Mouse (Mus musculus) retina, postnatal 7 days (tissue): Measurements from ENCODE around the gene Ppp5c.

Experiments
- DNase-seq: peaks from one replicate; pipeline ENCODE4 v3.0.0-alpha.2; 2012; ENCODE audit warnings: low read depth, low spot score

Ppp5c gene

DNA sequence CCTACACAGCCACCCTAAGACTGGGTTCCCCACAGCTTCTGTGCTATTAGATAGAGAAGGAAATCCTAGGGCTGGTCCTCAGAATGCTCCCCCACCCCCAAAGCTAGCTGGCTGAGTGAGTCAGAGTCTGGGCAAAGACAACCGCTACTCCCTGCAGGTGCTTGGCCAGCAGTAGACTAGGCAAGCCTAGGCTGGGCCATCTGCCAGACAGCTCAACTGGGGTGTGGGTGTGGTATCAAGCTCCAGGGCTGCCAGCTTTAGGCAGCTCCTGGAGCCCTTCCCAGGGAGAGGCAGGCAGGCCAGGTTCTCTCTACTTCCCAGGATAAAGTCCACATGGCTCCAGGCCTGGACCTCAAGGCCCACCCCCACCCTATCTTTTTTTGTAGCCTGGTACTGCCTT is 10.7 kb downstream of the Ppp5c start:
- no peak for DNase-seq

- DNase-seq = no peak
Measured at GRCm38 (mm10) chr7:17015381-17015780, 12.3 kb downstream of the Ppp5c start.

DNA sequence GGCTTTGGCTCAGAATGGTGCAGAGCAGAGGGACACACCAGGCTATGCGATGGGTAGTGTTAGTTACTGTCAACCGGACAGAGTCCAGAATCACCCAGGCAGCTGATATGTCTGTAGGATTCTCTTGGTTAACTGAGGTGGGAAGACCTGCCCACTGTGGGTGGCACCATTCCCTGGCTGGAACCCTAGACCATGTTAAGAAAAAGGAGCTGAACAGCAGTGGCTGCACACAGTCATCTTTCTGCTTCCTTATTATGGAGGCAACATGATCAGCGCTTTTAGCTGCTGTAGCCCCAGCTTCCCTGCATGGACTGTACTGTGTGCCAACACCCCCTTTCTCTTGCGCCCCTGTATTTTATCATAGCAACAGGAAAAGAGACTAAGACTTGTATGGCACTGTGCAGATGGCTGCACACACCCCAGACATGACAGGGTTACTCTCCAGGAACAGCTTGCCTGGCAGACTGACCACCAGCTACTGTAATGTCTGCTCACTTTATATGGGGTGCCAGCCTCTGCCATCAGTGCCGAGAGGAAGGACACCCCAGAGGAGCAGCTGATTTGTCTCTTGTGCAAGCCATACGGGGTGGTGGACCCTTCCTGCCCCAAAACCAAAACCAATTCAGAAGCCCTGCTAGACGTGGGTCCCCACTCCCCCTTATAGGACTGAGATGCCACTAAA is 15.7 kb downstream of the Ppp5c start:
- no peak for DNase-seq

- no peak for DNase-seq
Measured at GRCm38 (mm10) chr7:17010010-17010347, 17.7 kb downstream of the Ppp5c start.

DNA sequence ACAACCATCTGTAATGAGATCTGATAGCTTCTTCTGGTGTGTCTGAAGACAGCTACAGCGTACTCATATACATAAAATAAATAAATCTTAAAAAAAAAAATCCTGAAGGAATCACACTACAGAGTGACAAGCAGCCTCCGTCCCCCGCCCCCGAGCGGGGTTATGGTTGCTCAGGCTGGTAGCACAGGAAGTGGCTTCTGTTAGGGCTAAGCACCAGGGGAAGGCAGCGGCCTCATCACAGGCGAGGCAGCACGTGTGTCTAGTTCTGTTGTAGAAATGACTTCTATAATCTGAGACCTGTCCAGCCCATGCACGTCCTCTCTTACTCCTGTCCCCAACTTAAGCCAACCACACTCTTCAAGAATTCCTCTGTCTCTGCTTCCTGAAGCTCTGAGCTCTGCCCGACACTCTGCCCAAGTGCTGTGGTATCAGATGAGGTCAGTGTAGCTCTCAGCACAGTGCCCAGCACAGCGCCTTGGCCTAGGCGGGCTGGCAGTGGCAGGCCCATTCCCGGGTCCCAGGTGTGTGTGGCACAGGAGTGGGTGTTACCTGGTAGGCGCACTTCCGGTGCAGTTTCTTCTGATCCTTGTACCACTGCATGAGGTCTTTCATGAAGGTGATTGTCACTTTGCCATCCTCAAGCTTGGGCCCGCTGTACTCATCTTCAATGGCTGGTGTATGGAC is 18.3 kb downstream of the Ppp5c start:
- DNase-seq = no peak

DNA sequence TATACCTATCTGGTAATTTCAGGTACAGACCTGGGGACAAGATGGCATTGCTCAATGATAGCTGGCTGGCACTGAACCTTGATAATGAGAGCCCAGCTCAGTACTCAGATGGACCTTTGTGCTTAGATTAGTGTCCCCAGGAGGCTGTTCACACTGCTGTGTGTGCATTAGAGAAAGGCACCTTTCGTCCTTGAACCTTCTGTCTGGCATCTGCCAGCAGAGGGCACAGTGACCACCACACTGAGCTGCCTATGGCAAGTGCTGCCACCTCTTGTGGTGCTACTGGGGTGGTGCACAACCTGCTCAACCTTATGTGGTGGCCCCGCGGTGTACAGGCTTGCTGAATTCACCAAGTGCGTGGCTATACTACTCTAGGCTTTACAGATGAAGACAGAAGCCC is 20.4 kb downstream of the Ppp5c start:
- DNase-seq = peak; percentile 45

GRCm38 (mm10) chr7:17004716-17005115 is 23.0 kb downstream of the Ppp5c start:
- no peak for DNase-seq

- DNase-seq = no peak
Measured at GRCm38 (mm10) chr7:17003230-17003960, 24.3 kb downstream of the Ppp5c start.

DNA sequence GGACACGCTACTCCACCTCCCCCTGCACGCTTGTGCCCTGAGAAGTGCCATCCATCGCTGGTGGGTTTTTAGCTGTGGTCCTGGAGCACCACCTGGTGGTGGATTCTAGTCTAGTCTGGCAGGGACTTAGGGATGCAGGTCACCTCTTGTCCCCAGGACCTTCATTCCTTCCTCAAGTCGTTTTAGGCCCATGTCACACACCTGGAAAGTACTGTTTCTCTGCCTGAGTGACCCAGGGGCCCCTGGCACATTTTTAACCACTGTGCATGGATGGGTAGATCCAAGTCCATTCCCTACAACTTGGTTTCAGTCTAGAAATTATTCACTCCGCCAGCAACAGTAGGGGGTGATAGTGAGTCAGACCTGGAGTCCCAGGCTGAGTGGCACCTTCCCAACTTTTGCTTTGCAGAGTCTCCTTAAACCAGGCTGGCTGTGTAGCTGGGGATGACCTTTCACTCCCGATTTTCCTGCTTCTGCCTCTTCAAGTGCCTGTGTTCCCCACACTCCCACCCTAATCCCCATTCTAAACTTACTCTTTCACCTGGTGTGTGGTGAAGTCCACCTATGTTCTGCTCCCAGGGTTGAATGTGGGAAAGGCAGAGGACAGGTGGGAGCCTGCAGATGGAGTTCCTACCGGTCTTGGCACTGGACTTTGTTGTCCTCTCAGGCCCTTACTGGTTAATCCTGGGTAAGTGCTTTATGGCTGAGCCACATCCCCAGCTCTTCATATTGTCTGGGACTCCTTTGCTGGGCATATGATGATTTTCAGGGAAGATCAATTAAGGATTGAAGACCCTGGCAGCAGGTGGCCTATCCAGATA is 25.1 kb downstream of the Ppp5c start:
- peak; percentile 77 for DNase-seq

DNA sequence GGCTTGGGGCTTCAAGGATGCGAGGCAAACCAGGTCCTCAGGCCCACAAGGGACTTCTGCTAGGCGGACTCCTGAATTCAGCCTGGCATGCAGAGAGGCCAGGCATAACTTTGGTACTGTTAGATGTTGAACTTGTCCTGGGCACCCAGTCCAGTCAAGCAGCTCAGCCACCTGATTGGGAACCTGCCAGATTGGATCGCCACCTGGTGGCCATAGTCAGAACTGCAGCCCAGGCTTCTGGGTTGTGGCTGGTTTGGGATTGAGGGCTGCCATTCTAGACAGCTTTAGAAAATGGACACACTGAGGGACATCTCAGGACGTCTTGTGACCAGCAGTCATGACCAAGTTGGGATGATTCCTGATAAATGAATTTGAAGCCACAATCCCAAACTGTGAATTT is 28.1 kb downstream of the Ppp5c start:
- DNase-seq = peak; percentile 65

DNA sequence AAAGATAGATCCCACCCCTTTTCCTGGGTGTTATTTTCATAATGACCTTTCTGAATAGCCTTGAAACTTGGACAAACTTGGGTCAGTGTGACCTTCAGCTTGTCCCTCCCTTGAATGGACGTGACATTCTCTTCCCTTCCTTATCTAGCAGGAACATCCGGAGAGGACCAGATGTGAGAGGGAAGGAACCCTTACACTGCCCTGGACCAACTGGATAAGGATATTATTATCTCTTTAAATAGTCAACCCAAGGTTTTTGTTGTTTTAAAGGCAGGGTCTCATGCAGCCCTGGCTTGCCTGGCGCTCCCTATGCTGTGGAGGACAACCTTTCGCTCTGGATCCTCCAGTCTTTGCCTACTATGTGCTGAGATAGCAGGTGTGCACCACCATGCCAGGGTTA is 28.5 kb downstream of the Ppp5c start:
- no peak for DNase-seq

DNA sequence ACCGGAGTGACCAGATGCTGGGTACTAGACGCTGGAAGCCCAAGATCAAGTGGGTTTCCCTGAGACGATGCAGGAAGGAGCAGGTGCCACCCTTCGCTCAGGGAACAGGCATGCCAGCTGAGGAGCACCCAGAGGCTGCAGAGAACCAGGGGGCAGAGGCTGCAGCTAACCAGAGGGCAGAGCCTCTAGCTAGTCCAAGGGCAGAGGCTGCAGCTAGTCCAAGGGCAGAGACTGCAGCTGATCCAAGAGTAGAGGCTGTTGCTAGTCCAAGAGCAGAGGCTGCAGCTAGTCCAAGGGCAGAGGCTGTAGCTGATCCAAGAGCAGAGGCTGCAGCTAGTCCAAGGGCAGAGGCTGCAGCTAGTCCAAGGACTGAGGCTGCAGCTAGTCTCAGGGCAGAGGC is 32.4 kb downstream of the Ppp5c start:
- DNase-seq = no peak

DNA sequence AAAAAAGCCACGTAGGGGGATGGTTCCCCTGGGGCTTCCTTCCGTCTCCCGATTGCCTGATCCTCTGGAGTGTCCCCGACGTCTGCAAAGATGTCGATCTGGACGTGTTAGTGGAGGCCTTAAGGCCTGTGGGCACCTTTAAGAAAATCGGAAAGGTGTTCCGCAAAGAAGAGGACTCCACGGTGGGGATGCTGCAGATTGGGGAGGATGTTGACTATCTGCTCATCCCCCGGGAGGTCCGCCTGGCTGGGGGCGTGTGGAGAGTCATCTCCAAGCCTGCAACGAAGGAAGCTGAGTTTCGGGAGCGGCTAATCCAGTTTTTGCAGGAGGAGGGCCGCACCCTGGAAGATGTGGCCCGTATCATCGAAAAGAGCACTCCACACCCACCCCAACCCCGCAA is 33.3 kb downstream of the Ppp5c start:
- no peak for DNase-seq

DNA sequence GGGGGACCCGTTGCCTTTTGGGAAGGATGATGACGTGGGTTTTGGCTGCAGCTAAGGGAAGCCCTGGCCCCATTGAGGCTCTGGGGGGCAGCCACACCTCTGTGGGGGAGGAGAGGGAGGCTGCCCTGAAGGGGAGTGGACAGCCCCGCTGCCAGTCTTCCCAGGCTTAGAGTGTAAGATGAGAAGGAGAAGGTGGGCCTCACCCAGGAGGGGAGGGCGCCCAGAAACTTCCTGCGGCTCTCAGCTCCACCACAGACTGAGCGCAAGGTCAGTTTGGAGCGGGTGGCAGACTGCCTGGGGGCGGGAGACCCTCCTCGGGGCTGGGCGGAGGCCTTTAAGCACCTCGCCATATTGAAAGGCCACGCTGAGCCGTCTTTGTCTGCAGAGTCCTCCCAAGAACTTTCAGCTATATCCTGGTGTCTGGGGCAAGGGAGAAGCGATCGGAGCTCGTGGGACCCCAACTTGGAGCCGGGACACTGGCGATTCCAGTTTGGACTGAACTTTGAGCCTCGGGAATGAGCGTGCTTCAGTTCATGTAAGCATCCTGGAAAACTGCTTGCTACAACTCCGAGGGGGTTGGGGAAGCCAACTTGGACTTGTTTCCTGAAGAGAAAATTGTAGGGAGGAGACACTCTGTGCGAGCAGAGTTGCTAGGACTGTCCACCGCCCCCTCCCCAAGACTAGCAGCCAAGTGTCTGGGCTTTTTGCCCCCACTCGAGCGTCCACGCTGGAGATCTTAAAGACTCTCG is 33.9 kb downstream of the Ppp5c start:
- DNase-seq = no peak

DNA sequence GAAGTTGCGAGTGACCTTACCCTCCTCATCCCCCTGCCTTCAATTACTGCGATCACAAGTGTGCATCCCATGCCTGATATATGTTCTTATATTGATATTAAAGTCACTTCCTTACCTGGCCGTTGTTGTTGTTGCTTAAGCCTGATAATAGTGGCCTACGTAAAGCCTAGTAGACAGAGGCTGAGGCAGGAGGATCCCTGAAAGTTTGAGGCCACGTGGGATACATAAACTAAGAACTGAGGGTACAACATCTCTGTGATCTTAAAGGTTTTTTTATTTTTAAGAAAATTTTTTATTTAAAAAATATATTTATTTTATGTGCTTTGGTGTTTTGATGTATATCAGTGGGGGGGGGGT is 35.3 kb downstream of the Ppp5c start, which contains the start of gene Ccdc8:
Ccdc8 (plus strand) TSS at position 258 of the 357 bp plus-strand sequence.
- no peak for DNase-seq

DNA sequence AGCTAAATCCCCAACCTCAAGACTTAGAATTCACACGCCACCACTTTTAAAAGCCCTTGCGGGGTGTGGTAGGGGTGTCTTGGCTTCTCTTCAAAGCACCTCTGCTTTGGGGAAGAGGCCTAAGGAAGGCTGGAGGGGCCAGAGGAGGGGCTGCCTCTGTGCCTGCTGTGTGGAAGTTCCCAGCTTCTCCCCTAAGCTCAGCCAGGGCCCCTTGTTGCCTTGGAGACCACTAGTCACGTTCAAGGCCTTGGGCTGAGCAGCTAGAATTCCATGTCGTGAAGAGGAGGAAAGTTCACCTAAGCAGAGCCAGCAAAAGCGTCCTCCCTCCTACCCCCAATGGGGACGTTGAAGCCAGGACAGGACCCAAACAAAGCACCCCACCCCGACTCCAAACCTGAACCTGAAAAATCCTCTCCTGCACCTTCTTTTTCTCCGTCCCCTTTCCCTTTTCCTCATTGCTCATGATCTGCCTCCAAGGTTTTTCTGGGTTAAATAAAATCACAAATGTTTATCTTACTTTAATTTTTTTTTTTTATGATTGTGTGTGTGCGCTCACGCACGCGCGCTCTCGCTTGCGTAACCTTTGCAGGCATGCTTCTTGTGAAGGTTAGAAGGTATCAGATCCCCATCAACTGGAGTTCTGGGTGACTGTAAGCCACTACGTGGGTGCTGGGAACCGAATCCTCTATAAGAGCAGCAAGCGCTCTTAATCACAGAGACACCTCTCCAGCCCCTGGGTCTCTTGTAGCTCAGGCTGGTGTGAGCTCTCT is 35.9 kb downstream of the Ppp5c start:
- DNase-seq = no peak

- no peak for DNase-seq
Measured at GRCm38 (mm10) chr7:16990006-16990744, 37.5 kb downstream of the Ppp5c start.

- no peak for DNase-seq
Measured at GRCm38 (mm10) chr7:16988405-16988804, 39.3 kb downstream of the Ppp5c start.

GRCm38 (mm10) chr7:16987541-16988149 is 40.1 kb downstream of the Ppp5c start:
- DNase-seq = no peak
